Mouse (Mus musculus): ENCODE data around the gene Zdhhc22.

Zdhhc22 gene

GRCm38 (mm10) chr12:86994776-86995175, 4.5 kb upstream of the Zdhhc22 start:
- DNase-seq, result no peak

- DNase-seq, result no peak
These were observed 3.9 kb upstream of the Zdhhc22 start for GRCm38 (mm10) chr12:86994166-86994565.

- DNase-seq, result no peak
These were observed 503 bp upstream of the Zdhhc22 start for GRCm38 (mm10) chr12:86990755-86991110.

- DNase-seq, result no peak
These were observed 852 bp downstream of the Zdhhc22 start for GRCm38 (mm10) chr12:86989378-86989777.

GRCm38 (mm10) chr12:86988227-86988626, 2.0 kb downstream of the Zdhhc22 start:
- no peak for DNase-seq

GRCm38 (mm10) chr12:86986562-86986961, 3.7 kb downstream of the Zdhhc22 start:
- no peak for DNase-seq

- no peak for DNase-seq
These were observed 6.1 kb downstream of the Zdhhc22 start for GRCm38 (mm10) chr12:86984194-86984555.

GRCm38 (mm10) chr12:86983470-86984193, 6.6 kb downstream of the Zdhhc22 start:
- DNase-seq, result peak; percentile 63

GRCm38 (mm10) chr12:86981180-86981579, 9.1 kb downstream of the Zdhhc22 start:
- DNase-seq, result no peak

- peak; percentile 92 for DNase-seq
These were observed 12.4 kb downstream of the Zdhhc22 start for GRCm38 (mm10) chr12:86977833-86978232.

- DNase-seq, result no peak
These were observed 13.6 kb downstream of the Zdhhc22 start for GRCm38 (mm10) chr12:86976511-86977168.

GRCm38 (mm10) chr12:86975761-86976160, 14.5 kb downstream of the Zdhhc22 start:
- DNase-seq, result no peak

- DNase-seq, result peak; percentile 62
These were observed 15.6 kb downstream of the Zdhhc22 start for GRCm38 (mm10) chr12:86974387-86975288.

GRCm38 (mm10) chr12:86973706-86974105, 16.5 kb downstream of the Zdhhc22 start:
- DNase-seq, result peak; percentile 86

- DNase-seq, result peak; percentile 79
These were observed 17.0 kb downstream of the Zdhhc22 start for GRCm38 (mm10) chr12:86973216-86973615.

GRCm38 (mm10) chr12:86971089-86971488, 19.1 kb downstream of the Zdhhc22 start:
- DNase-seq, result no peak

- DNase-seq, result no peak
These were observed 21.0 kb downstream of the Zdhhc22 start for GRCm38 (mm10) chr12:86969220-86969601.

- peak; percentile 90 for DNase-seq
These were observed 21.6 kb downstream of the Zdhhc22 start for GRCm38 (mm10) chr12:86968468-86969219.

GRCm38 (mm10) chr12:86965237-86965799, 24.9 kb downstream of the Zdhhc22 start:
- DNase-seq, result no peak

GRCm38 (mm10) chr12:86964278-86965057, 25.8 kb downstream of the Zdhhc22 start:
- DNase-seq, result no peak

GRCm38 (mm10) chr12:86961589-86962344, 28.5 kb downstream of the Zdhhc22 start:
- DNase-seq, result no peak
